Mouse (Mus musculus) cortical plate, adult 2 months (tissue): ENCODE measurements at regions not wholly inside any gene's neighbourhood (a gene's known extent, or its start where the extent isn't known, plus 50 kb on each side); places are given as distances from the start of the nearest gene placed in this dataset.

Source experiments
- CTCF ChIP-seq: fragments of 200-500 bp; IDR thresholded peaks from 2 replicates; pipeline ENCODE4 v1.5.1; 2011; ENCODE audit warnings: mild to moderate bottlenecking, control low read depth, low read length; ENCODE audit not compliant: insufficient read depth; ENCODE audit errors: extremely low read depth
- POLR2A ChIP-seq: fragments of 200-500 bp; IDR thresholded peaks from 2 replicates; pipeline ENCODE4 v1.6.1; 2011; ENCODE audit warnings: mild to moderate bottlenecking, low read length, control low read depth; ENCODE audit not compliant: insufficient read depth; ENCODE audit errors: extremely low read depth

GRCm38 (mm10) chr17:85873853-85874586 is 185.9 kb upstream of the Six2 start:
- no peak for TF ChIP-seq POLR2A
- no peak for TF ChIP-seq CTCF
